Mouse (Mus musculus) olfactory bulb, adult 2 months (tissue): Measurements from ENCODE around the gene Mxra7. TPM values are rescaled to one million over a fixed set of nuclear protein-coding genes. Genes with fewer than 3 reads are reported as not detected.

Experiments
- H3K27ac ChIP-seq: fragments of 200-500 bp; 2 replicates; pipeline ENCODE4 v1.5.1; 2012; ENCODE audit warnings: low read depth, low read length; ENCODE audit not compliant: insufficient read depth
- H3K4me1 ChIP-seq: fragments of 200-500 bp; 2 replicates; pipeline ENCODE4 v1.6.1; 2012; ENCODE audit warnings: low read length; ENCODE audit not compliant: control insufficient read depth, insufficient read depth
- H3K4me3 ChIP-seq: fragments of 200-500 bp; 2 replicates; pipeline ENCODE4 v1.5.1; 2012; ENCODE audit warnings: mild to moderate bottlenecking, low read depth, low read length, moderate library complexity; ENCODE audit not compliant: insufficient read depth
- CTCF ChIP-seq: fragments of 200-500 bp; IDR thresholded peaks from 2 replicates; pipeline ENCODE4 v1.5.1; 2012; ENCODE audit warnings: low read depth, mild to moderate bottlenecking, low read length, moderate library complexity; ENCODE audit not compliant: insufficient read depth
- POLR2A ChIP-seq: fragments of 200-500 bp; IDR thresholded peaks from 2 replicates; pipeline ENCODE4 v1.6.1; 2012; ENCODE audit warnings: mild to moderate bottlenecking, low read depth, low read length, moderate library complexity; ENCODE audit not compliant: insufficient read depth
- WGBS: fragments of 180-500 bp; shearing (Covaris S2); methylation state at CpG from one replicate; pipeline ENCODE4 v1.1.7; 2018; 5-methylcytosine and 5-hydroxymethylcytosine counted together
- polyA plus RNA-seq: library from polyadenylated mRNA; stranded (reverse); fragments of >200 nt; gene quantifications from 2 replicates; pipeline ENCODE4 v1.2.4, GENCODE M21; 2012; ENCODE audit warnings: low replicate concordance; ENCODE audit not compliant: missing spikeins, insufficient read depth, insufficient read length

The Mxra7 gene
- polyA plus RNA-seq, result not detected in 2 replicates

DNA sequence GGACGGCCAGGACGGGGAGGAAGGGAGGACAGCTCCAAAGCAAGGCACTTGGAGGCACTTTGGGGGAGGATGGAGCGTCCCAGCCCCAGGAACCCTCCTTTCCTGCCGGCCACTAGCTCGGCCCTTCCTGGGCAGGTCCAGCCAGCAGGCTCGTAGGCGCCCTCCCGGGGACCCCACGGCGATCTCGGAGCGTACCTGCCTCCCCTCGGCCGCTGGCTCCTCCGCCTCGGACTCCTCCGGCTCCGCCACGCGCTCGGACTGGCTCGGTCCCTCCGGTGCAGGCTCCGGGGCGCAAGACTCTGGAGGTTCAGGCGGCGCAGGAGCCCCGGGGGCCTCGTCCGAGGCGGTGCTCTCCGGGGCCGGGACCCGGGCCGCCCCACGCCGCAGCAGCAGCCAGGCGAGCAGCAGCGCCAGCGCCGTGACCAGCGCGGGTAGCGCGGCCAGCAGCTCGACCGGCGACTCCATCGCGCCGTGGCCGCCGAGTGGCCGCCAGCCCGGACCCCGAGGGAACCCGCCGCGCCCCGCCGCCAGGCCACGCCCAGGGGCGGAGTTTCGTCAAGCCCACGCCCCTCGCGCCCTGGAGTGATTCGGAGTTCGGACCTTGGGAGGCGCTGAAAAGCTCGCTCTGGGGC is at the start of gene Mxra7:
TSS of gene Mxra7 (minus strand) at position 513 of the 632 bp plus-strand sequence.
- H3K4me1 ChIP-seq, result peaks cover 34% of the 10 kb centered on the region
- TF ChIP-seq POLR2A (no peak; the same call in 1 of the 2 replicates), CTCF (no peak)
- H3K27ac ChIP-seq, result no peak within 1 kb of the TSS; the same call in 1 of the 2 replicates
- peak within 1 kb of the TSS; percentile 58 for H3K4me3 ChIP-seq
- WGBS, result 2% methylated on average over 70 of the region's 71 CpGs

DNA sequence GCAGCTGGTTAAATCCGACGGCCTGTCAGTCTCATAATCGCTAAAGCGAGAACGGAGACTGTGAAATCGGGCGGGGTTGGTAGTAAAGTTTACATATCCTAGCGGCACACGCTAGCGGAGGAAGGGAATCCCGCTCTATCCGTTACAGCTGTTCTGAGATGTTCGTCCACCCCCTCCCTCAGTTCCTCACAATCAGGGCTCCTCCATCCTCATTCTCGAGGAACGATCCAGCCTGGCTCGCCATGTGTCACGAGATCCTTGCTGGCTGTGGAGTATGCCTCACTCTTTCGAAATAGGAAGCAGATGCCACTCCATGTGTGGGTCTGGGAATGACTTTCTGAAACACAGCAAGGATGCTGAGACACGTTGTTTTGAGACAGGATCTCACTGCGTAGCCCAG is 46.1 kb upstream of the Mxra7 start:
- WGBS, result 86% methylated on average over 20 of the region's 20 CpGs
- Histone ChIP-seq H3K4me1 (peaks cover 2% of the 10 kb centered on the region; the same call in 1 of the 2 replicates), H3K4me3 (no peak overlapping the region), H3K27ac (no peak overlapping the region)
- no peak for TF ChIP-seq CTCF
- TF ChIP-seq POLR2A, result no peak

DNA sequence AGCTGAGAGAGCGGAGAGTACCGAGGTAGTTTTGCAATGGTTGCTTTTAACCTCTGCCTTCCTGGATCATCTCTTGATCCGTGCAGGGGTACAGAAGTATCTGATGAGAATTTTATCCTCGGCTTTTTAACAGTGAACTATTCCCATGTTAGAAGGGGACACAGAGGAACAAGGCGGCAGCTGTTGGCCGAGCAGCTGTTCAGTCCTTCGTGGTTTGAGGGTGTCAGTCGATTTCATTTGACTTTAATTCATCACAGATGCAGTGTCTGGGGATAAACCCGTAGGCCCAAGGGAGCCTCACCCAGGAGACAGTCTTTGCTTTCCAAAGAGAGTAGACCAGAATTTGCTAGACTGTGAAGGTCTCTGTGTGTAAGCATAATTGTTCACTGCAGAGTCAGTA is 43.7 kb upstream of the Mxra7 start:
- no peak overlapping the region for H3K4me3 ChIP-seq
- WGBS, result 85% methylated on average over 9 of the region's 9 CpGs
- H3K4me1 ChIP-seq, result peaks cover 2% of the 10 kb centered on the region; the same call in 1 of the 2 replicates
- TF ChIP-seq POLR2A (no peak), CTCF (no peak)
- no peak overlapping the region for H3K27ac ChIP-seq

DNA sequence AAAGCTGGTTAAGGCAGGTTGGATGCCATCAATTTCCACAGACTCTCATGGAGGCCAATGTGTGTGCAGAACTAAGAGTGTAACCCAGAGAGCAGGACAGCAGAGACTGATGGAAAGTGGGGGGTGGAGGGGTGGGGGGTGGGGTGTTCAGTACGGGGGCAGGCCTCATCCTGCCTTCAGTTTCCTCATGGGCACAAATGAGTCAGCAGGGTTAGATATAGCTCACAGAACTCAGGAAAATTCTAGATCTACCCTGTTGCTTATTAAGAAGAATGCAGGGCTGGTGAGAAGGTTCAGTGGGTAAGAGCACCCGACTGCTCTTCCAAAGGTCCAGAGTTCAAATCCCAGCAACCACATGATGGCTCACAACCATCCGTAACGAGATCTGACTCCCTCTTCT is 41.8 kb upstream of the Mxra7 start:
- Histone ChIP-seq H3K4me1 (peaks cover 2% of the 10 kb centered on the region; the same call in 1 of the 2 replicates), H3K27ac (peak overlapping the region; percentile 52), H3K4me3 (no peak overlapping the region)
- WGBS, result 62% methylated on average over 4 of the region's 4 CpGs
- TF ChIP-seq POLR2A (no peak), CTCF (no peak)

DNA sequence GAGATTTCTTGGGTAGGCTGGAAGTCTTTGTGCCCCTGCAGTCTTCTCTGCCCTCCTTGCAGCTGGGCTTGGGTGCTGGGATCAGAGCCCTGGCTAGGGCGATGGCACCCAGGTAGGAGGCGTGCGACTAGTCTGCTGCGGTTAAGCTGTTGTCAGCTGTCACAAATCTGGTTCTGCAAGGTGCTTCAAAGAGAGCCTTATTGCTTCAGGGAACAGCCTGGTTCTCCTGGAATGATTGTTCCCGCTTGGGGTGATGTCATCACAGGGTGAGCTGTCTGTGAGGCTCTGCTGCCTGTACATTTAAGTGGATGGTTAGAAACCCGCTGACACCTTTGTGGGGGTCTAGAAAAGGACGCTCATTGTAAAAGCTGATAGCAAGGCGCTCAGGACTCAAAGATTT is 41.4 kb upstream of the Mxra7 start:
- H3K4me3 ChIP-seq, result no peak overlapping the region
- TF ChIP-seq CTCF, result no peak
- no peak for TF ChIP-seq POLR2A
- peaks cover 2% of the 10 kb centered on the region; the same call in 1 of the 2 replicates for H3K4me1 ChIP-seq
- 81% methylated on average over 8 of the region's 8 CpGs for WGBS
- H3K27ac ChIP-seq, result peak overlapping the region; percentile 52

DNA sequence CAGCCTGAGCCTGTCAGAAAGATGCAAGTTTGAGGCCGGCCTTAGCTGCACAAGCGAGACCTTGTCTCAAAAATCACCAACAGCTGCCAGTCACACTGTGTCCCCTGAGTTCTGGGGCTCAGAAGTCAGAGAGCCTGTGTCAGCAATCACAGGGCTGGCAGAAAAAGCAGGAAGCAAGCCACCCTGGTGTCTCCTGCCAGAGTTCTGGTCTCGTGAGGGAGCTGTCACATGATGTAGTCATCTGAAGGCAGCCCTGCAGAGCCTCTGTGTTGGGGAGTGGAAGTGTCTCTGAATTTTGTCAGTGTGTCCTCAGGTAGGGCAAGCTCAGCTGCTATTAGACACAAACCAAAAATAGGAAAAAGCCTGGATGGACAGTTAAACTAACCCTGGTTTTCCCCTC is 40.3 kb upstream of the Mxra7 start:
- whole genome bisulfite sequencing, result 73% methylated on average over 3 of the region's 3 CpGs
- TF ChIP-seq CTCF, result no peak
- no peak for TF ChIP-seq POLR2A
- H3K4me1 ChIP-seq, result peaks cover 2% of the 10 kb centered on the region; the same call in 1 of the 2 replicates
- no peak overlapping the region for H3K27ac ChIP-seq
- H3K4me3 ChIP-seq, result no peak overlapping the region

DNA sequence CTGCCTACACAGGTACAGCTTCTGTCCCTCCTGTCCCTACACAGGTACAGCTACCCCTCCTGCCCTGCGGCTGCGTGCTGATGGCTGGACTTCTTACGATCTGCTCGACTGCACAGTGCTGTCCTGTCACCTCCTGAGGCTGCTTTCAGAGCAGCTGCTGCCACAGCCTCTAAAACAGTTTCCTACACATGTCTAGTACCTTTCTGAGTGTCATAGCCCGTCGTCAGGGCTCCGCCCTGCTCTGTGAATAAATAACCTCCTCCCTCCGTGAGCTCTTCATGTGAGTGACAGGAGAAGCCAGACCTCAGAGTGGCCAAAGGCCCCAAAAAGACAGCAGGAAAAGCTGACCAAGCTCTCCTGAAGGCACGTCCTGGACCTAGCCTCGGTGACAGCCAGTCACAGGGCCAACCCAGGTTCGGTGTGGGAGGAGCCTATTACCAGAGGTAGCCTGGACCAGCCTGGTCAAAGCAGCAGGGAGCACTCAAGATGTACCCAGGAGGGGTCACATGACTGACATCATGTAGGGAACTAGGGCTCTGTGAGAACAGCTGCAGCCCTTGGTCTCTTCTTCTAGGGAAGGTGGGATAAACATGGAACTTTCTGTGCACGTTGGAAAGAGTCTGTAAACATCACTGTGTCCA is 38.2 kb upstream of the Mxra7 start:
- 80% methylated on average over 12 of the region's 12 CpGs for WGBS
- TF ChIP-seq CTCF (no peak), POLR2A (no peak)
- no peak overlapping the region for H3K27ac ChIP-seq
- peaks cover 2% of the 10 kb centered on the region; the same call in 1 of the 2 replicates for H3K4me1 ChIP-seq
- H3K4me3 ChIP-seq, result no peak overlapping the region

DNA sequence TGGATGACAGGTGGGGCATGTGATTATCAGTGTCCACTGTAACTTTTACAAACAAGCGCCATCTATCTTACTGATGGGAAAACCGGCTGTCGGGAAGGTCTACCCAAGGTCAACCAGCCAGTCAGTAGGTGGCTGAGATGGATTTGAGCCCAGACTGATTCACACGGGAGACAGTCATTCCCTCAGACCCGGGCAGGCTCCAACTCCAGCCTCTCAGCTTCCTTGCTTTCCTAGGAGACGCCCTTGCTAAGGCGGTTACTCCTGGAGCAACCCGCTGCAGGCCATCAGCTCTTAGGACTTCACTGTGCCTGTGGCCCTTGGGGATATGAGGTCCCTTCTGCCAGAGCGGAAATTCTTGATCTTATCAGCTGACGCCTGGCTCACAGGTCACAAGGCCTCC is 36.6 kb upstream of the Mxra7 start:
- H3K4me1 ChIP-seq, result peaks cover 2% of the 10 kb centered on the region; the same call in 1 of the 2 replicates
- TF ChIP-seq CTCF (no peak), POLR2A (no peak)
- WGBS, result 88% methylated on average over 10 of the region's 10 CpGs
- H3K4me3 ChIP-seq, result no peak overlapping the region
- no peak overlapping the region for H3K27ac ChIP-seq

DNA sequence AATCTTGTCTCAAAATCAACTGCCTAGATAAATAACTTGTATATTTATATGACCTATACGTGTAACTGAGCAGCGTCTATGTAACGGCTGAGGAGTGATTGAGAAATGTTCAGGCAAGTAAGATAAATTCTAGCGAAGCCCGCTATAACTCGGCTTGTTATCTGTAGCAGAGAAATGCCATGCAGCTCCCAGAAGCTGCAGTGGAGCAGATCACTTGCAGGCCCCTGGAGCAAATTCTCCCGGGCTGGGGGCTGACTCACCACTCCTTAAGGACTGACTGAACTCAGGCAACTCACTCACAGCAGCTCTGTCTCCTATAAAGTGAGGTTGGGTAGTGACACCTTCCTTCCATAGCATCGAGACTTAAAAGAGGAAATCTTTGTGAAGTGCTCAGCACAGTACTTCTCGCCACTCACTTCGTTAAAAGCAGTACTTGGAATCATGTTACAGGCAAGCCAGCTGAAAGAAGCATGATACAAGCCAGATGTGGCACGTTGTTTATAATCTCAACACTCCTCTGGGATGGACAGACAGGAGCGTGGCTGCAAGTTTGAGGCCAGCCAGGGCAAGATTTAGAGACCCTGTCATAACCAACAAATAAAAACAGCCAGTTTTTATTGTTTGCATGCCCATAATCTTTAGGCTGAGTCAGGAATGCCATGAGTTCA is 29.5 kb upstream of the Mxra7 start:
- H3K27ac ChIP-seq, result no peak overlapping the region
- no peak for TF ChIP-seq CTCF
- no peak overlapping the region for H3K4me3 ChIP-seq
- H3K4me1 ChIP-seq, result no peaks in the 10 kb centered on the region
- WGBS, result 85% methylated on average over 12 of the region's 12 CpGs
